Mouse (Mus musculus) urinary bladder, adult 2 months (tissue): ENCODE results near the gene Runx2. TPM values are rescaled to one million over a fixed set of nuclear protein-coding genes. Genes with fewer than 3 reads are reported as not detected.

ENCODE experiments used
- DNase-seq: peaks from one replicate; pipeline ENCODE4 v3.0.0; 2022; ENCODE audit warnings: low spot score
- polyA plus RNA-seq: library from polyadenylated mRNA; depleted of rRNA; stranded (reverse); fragments of >200 nt; gene quantifications from 2 replicates; pipeline ENCODE4 v1.2.3, GENCODE M21; 2012

The Runx2 gene
- polyA plus RNA-seq, 1 experiment, result 2.4 TPM

- DNase-seq, result no peak
Observed at GRCm38 (mm10) chr17:44538921-44539320, 275.7 kb downstream of the Runx2 start.

GRCm38 (mm10) chr17:44530000-44530399 lies 284.6 kb downstream of the Runx2 start:
- DNase-seq, result no peak

GRCm38 (mm10) chr17:44528617-44529016 lies 286.0 kb downstream of the Runx2 start:
- DNase-seq, result no peak

DNA sequence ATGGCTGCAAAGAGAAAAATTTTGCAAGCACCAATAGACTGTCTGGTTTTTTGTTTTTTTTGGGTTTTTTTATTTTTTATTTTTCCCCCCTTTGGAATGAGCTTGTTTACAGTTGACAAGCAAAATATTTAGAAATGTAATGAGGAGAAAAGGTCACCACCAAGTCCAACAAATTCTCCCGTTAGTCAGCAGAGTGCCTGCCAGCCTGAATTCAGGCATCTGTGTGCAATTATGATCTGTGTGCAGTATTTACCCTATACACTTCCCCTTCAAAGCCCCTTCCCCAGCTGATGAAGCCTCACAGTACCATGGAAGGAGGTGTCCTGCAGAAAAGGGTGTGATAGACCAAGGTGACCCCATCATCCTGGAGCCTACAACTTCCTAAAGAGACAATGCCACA lies 290.5 kb downstream of the Runx2 start:
- DNase-seq, result no peak

DNA sequence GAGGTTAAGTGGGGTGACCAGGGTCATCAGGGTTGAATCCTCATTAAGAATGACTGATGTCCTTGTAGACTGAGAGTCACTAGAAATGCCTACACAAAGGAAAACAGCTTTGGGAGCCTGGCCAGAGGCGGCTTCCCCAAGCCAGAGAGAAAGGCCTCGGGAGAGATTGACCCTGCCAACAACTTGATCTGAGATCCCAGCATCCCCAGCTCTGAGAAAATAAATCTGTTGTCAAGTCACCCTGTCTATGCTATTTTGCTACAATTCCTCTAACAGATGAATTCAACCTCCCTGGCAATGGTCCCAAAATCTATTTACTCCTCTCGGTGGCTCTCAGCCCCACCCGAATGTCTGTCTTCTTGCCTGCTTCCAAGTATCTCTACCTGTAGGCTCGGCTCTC lies 291.7 kb downstream of the Runx2 start:
- DNase-seq, result no peak

- DNase-seq, result no peak
Observed at GRCm38 (mm10) chr17:44520122-44521075, 294.2 kb downstream of the Runx2 start.

GRCm38 (mm10) chr17:44519356-44519755 lies 295.2 kb downstream of the Runx2 start:
- no peak for DNase-seq

DNA sequence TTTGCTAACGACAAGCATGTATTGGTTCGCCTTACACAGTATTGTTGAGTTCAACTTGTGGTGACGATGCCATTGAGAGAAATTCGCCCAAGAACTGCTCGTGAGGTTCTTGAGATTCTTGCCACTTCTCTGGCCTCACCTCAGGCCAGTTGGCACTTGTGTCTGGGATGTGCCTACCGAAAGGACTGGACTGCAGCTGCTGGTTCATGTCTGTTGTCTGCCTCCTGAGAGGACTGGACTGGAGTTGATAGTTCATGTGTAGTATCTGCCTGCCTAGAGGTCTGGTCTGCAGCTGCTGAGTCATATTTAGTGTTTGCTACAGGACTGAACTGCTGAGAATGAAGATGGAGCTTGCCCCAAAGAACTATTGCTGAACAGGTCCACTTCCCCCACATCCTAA lies 296.4 kb downstream of the Runx2 start:
- no peak for DNase-seq

DNA sequence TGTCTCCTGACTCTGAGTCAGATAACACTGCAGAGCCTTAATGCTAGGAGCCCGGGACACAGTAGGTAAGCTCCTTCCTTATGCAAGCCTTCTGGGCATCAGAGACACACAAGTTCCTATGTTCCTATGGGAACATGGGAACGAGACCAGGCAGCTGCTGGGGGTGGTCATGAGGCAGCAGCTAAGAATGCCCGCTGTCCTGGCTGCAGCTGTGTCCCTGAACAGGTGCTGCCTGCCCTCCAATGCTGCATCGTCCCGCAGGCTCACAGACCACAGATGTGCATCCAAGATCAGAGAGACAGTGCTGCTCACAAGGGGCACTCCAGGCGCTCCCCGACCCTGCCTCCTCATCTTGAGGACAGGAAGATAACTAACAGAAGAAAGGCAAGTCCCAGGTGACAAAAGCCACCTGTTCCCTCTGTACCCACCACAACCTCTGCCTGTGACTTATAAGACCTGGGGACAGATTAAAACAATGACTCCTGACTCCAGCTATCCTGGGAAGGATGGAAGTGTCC lies 306.3 kb downstream of the Runx2 start:
- no peak for DNase-seq

DNA sequence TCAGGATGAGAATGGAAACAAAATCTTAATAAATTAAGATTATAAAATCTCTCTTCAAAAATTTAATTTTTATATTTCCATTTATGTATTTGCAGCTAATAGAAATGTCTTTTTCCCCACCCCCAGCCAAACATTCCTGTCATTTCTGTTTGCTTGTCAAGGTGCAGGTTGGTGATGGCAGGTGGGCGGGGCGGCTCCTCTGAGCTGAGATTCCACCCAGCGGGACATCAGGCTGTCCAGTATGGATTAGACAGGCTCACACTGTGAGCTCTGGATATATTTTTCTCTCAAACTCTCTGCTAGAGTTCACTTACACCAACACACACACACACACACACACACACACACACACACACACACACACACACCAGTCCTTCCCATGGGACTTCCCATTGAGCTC lies 306.9 kb downstream of the Runx2 start:
- no peak for DNase-seq

- no peak for DNase-seq
Observed at GRCm38 (mm10) chr17:44506524-44506923, 308.1 kb downstream of the Runx2 start.

- DNase-seq, result no peak
Observed at GRCm38 (mm10) chr17:44504794-44505317, 309.7 kb downstream of the Runx2 start.

DNA sequence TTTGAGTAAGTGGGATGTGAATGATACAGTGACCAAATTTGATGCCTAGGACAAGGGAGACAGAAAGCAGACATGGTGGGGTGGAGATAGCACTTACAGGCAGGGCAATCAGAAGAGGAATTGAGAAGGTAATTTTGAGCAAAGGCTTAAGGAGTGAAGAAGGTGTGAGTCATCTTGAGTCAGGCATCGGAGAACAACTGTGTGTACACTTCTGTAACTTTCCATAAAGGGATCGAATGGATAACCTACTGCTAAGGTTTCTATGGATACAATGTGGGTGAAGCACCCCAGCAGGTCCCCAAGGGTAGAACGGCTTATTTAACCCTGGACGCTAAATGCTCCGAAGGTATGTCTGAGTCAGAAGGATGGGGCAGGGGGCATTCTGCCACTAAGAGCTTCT lies 312.4 kb downstream of the Runx2 start:
- DNase-seq, result no peak

- no peak for DNase-seq
Observed at GRCm38 (mm10) chr17:44500306-44500899, 314.2 kb downstream of the Runx2 start.

GRCm38 (mm10) chr17:44490164-44490794 lies 324.3 kb downstream of the Runx2 start:
- no peak for DNase-seq

- DNase-seq, result no peak
Observed at GRCm38 (mm10) chr17:44489346-44489745, 325.3 kb downstream of the Runx2 start.

DNA sequence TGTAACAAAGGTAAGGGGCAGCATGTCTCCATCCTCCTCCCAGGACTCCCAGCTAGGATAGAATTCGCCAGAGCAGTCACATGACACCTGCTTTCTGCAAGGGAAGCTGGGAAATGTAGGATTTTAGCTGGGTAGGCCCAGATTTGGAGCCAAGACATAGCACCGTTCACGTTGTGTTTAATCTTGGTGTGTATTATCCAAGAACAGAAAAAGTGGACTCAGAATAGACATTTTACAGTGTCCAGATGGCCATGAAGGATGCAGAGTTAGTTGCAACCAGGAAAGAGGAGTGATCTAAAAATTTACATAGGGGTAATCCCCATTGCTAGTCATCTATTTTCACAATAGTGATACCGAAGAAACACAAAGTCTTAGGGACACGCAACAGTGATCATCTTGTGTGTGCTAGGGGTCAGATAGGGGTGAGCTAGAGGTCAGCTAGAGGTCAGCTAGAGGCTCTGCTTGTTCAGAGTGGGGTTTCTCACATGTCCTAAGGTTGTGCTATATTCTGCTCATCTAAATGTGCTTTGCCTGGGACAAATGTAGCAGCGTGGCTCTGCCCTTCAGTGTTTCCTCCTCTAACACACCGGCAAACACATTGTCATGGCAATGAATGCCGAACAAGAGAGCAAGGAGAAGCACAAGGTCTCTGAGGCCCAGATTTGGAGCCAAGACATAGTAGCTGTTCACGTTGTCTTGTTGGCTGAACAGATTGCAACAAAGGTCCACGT lies 326.9 kb downstream of the Runx2 start:
- no peak for DNase-seq

GRCm38 (mm10) chr17:44485337-44485736 lies 329.3 kb downstream of the Runx2 start:
- no peak for DNase-seq

GRCm38 (mm10) chr17:44479918-44480317 lies 334.7 kb downstream of the Runx2 start:
- DNase-seq, result no peak

DNA sequence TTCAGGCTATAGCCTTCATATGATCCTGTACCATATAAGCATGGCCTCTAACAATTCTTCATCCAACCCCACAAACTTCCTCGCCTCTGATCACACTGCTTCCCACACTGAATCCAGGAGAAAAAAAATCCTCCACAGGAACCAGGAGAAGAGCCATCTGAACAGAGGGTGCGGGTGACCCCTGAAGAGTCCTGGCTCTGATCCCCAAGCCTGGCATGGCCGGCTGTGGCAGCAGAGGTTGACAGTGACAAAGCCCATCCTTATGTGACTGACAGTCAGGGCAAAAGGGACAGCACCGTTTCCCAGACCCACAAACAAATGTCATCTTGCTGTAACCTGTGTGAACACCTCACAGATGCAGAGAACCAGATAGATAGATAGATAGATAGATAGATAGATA lies 335.1 kb downstream of the Runx2 start:
- DNase-seq, result no peak

GRCm38 (mm10) chr17:44475910-44476309 lies 338.7 kb downstream of the Runx2 start:
- DNase-seq, result no peak

- no peak for DNase-seq
Observed at GRCm38 (mm10) chr17:44474280-44474679, 340.3 kb downstream of the Runx2 start.
